Mouse (Mus musculus): ENCODE data around the gene Bicdl2.

Gene Bicdl2

GRCm38 (mm10) chr17:23674271-23674952 is 14.1 kb downstream of the Bicdl2 start:
- peak in 1 of 2 experiments; percentile 23 for DNase-seq (ENCODE audit: low spot score in 2 of 2)

GRCm38 (mm10) chr17:23675127-23675526 is 14.8 kb downstream of the Bicdl2 start:
- DNase-seq (ENCODE audit: low spot score in 2 of 2) = no peak

- no peak for DNase-seq (ENCODE audit: low spot score in 2 of 2)
Observed at GRCm38 (mm10) chr17:23675564-23676281, 15.4 kb downstream of the Bicdl2 start.

GRCm38 (mm10) chr17:23676473-23677031 is 16.2 kb downstream of the Bicdl2 start:
- DNase-seq (ENCODE audit: low spot score in 2 of 2) = no peak

- DNase-seq (ENCODE audit: low spot score in 2 of 2) = peak; percentile 73 to 78
Observed at GRCm38 (mm10) chr17:23677236-23677679, 17.0 kb downstream of the Bicdl2 start, which contains the start of gene Tnfrsf12a. TSS of gene Tnfrsf12a (minus strand) at chr17:23677468.

DNA sequence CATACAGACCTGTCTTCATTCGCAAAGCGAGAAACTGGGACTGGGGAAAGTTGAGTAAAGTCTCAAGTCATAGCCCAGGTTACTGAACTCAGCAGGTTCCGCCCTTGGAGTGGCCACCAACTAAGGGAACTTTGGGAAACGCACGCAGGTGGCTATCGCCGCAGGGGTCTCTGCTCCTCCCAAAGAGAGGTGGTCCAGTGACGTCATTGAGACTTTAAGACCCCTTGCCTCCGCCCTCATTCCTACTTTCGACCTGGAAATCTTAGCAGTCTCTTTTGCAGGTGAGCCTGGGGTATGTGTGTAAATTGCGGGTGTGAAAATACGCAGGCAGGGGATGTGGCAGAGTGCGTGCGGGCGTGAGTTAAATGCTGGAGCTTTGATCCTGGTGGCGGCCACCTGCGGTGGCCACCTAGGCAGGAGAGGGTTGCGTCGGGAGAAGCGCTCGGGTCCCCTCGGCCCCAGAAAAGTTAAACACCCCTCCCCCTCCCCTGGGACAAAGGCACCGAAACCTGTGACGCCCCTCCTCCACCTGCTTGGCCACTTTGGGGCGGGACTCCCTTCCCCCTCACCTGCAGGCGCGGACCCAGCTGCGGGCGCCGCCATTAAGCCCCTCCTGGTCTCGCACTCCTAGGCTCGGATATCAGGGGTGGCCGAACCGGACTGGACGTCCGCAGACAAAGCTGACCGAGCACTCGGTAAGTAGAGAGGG is 19.0 kb downstream of the Bicdl2 start, which contains the start of gene Cldn6:
Gene Cldn6, plus strand, starts transcription at position 123 of the 709 bp plus-strand sequence.
- no peak for DNase-seq (ENCODE audit: low spot score in 2 of 2)

GRCm38 (mm10) chr17:23680336-23680735 is 20.0 kb downstream of the Bicdl2 start:
- no peak for DNase-seq (ENCODE audit: low spot score in 2 of 2)

GRCm38 (mm10) chr17:23681086-23681485 is 20.8 kb downstream of the Bicdl2 start:
- DNase-seq (ENCODE audit: low spot score in 2 of 2) = no peak

- DNase-seq (ENCODE audit: low spot score in 2 of 2) = no peak
Observed at GRCm38 (mm10) chr17:23682092-23682491, 21.8 kb downstream of the Bicdl2 start.

DNA sequence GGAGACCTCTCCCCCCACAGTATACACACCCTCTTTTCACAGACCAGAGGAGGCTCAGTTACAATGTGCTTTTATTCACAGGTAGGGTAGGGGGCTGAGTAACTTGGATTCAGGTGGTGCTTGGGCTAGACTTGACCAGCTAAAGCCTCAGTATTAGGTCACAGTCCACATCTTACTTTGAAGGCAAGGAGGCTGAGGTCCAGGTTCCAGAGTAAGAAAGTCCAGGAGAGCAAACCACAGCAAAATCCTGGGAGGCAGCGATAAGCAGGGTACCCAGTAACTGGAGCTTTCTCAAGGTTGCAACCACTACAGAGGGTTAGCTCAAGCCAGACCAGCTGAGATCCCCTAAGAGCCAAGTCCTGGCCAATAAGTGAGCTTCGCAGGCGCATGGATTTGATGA is 22.2 kb downstream of the Bicdl2 start:
- no peak for DNase-seq (ENCODE audit: low spot score in 2 of 2)

DNA sequence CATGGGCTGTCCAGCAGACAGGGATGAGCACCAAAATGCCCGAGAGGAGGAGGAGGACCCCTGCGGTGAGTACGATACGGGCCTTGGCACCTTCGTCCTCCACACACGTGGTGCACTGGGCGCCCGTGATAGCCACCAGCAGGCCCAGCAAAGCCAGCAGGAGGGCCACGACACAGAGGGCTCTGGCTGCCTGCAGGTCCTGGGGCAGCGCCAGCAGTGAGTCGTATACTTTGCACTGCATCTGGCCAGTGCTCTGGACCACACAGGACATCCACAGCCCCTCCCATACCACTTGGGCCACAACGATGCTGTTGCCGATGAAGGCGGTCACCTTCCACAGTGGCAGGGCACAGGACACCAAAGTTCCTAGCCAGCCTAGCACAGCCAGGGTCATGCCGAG is 22.9 kb downstream of the Bicdl2 start:
- DNase-seq (ENCODE audit: low spot score in 2 of 2) = no peak

DNA sequence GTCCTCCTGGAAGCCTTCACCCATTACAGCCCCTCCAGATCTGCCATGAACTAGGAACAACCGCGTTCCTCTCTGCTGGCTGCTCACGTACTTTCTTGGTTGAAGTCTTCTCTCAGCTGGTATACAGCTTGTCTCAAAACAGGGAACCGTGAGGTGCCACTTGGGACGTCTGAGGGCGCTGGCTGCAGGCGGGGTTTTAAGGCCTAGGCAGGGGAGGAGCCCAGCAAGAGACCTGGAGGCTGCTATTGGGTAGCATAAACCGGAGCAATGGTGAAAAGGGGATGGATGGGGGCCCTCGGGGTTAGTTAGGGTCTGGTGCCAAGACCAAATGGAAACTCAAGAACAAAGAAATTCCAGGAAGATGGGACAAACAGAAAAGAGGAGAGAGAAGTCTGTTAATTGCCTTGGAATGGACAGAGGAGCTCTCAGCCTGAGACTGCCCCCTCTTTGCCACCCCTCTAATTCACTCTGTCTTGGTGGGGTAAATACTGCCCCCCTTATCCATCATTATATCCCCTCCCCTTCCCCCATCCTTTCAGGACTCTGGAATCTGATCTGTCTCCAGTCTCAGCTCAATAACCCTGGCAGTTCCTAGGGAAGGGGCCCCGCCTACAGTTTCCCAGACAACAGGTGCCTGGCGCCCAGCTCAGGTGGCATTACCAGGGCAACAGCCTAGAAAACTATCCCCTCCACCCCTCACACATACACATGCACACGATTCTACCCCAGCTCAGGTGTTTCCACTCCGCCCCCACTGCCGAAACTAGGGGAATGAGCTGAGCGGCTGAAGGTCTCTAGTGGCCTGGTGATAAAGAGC is 23.8 kb downstream of the Bicdl2 start, which contains the start of gene Cldn9:
Gene Cldn9, minus strand, starts transcription at position 171 of the 817 bp plus-strand sequence.
- no peak for DNase-seq (ENCODE audit: low spot score in 2 of 2)

DNA sequence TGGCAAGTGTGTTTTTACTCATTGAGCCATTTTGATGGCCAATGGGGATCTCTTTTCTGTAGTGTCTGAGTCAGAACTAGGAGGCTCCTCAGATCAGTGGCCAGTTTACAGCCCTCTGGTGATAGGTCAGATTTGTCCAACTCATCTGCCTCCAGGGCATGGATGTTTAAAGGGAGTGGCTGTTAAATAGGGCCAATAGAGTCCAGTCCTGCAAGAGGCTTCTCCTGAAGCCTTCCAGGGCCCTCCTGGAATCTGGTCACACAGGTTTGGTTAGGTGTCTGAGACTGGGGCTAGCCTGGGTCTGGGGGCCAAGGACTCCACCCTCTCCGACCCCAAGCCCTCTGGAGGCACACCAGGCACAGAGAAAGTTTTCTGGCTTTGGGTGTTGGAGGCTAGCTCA is 34.2 kb downstream of the Bicdl2 start:
- DNase-seq (ENCODE audit: low spot score in 2 of 2) = no peak

DNA sequence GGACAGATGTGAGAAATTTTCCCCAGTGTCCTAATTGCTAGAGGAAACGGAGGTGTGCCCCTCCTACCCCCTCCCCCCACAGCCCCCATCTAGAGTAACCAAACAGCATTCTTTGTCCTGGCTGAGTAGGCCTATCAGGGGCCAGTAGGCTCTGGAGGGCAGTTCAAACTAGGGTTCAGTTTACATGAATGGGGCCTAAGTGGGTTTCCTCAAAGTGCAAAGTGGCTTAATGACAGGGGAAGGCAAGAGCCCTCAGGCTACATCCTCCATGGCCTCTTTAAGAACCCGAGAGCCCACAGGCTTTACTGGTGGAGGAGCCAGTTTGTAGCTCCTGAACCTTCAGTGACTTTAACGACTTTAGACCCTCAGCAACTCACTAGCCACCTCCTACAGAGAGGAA is 35.5 kb downstream of the Bicdl2 start:
- DNase-seq (ENCODE audit: low spot score in 2 of 2) = no peak

GRCm38 (mm10) chr17:23699131-23700077 is 39.1 kb downstream of the Bicdl2 start:
- DNase-seq (ENCODE audit: low spot score in 2 of 2) = peak; percentile 17 to 21

DNA sequence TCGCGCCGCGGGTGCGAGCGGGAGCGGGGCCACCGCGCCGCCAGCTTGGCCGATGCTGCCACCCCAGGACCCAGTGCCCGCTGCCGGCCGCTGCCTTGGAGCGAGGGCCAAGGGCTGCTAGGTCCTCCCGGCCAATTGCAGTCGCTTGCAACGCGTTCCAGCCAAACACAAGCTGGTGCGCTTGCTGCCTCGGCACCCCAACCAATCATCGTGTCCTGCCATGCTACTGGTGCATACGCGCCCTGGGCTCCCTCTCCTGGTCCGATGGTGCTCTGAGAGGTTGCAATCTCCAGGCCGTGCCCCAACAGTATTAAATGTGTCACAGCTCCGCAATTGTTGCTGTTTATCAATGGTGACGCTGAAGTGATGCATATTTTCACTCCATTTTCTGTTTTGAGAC is 39.8 kb downstream of the Bicdl2 start:
- DNase-seq (ENCODE audit: low spot score in 2 of 2) = peak; percentile 87 to 91

DNA sequence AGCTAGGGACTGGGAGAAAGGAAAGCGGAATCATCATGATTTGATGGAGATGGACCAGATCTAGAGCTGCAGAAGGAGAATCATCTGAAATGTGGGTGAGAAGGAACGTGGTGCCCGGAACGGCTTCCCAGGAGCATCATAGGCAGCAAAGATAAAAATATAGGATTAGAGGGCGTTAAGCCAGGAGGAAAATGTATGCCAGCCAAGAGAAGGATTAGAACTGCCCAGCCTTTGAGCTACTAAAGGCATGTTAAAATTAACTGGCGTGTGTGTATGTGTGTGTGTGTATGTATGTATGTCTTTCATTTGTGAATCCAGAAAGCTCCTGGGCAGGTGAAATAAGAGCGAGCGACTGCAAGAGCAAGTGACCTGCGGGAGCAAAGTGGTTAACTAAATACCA is 43.0 kb downstream of the Bicdl2 start:
- DNase-seq (ENCODE audit: low spot score in 2 of 2) = peak in 1 of 2 experiments; percentile 26

- peak; percentile 56 to 57 for DNase-seq (ENCODE audit: low spot score in 2 of 2)
Observed at GRCm38 (mm10) chr17:23704741-23705140, 44.4 kb downstream of the Bicdl2 start.

GRCm38 (mm10) chr17:23705525-23706104 is 45.3 kb downstream of the Bicdl2 start:
- DNase-seq (ENCODE audit: low spot score in 2 of 2) = no peak

- peak; percentile 75 to 77 for DNase-seq (ENCODE audit: low spot score in 2 of 2)
Observed at GRCm38 (mm10) chr17:23706212-23706611, 45.9 kb downstream of the Bicdl2 start.
